Mouse (Mus musculus): Measurements from ENCODE around the gene Evx2. TPM values are rescaled to one million over a fixed set of nuclear protein-coding genes. Genes with fewer than 3 reads are reported as not detected.

The Evx2 gene
- polyA plus RNA-seq, 1 experiment from 2014 or later = 0.17 TPM

DNA sequence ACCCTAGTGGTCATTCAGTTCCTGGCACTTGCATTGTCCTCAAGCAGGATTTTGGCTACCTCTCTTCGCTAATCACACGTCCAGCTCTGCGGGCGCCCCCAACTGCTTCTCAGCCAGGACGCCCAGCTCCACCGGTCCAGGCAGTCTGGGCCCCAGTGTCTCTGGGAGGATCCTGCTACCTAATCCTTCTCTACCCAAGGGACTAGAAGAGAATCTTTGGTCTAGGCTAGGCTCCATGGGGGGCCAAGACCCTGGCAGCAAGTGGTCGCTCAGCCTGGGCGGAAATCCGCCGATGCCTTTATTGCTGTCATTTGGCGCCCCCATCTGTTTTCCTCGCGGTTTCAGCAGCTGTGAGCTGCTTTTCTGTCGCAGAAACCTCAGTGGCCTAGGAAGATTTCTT, 2.3 kb upstream of the Evx2 start:
- WGBS = under 1% methylated on average over 14 of the region's 14 CpGs
- Histone ChIP-seq H3K27ac (replicated peaks) (no peak overlapping the region), H3K4me3 (peak overlapping the region; percentile 29; the same call in 1 of the 2 replicates), H3K27me3 (ENCODE audit: low read depth, poor library complexity, severe bottlenecking) (peaks cover 100% of the 10 kb centered on the region), H3K9me3 (replicated peaks) (no peaks in the 10 kb centered on the region), H3K4me1 (peaks cover 19% of the 10 kb centered on the region), H3K36me3 (no peaks in the 10 kb centered on the region)
- peak; percentile 81 for DNase-seq (ENCODE audit: low spot score)

- peak; percentile 58 for DNase-seq (ENCODE audit: low spot score)
- Histone ChIP-seq H3K36me3 (no peaks in the 10 kb centered on the region), H3K9me3 (replicated peaks) (no peaks in the 10 kb centered on the region), H3K4me3 (no peak overlapping the region), H3K27me3 (ENCODE audit: low read depth, poor library complexity, severe bottlenecking) (peaks cover 100% of the 10 kb centered on the region), H3K27ac (replicated peaks) (no peak overlapping the region), H3K4me1 (peaks cover 25% of the 10 kb centered on the region)
- 3% methylated on average over 30 of the region's 30 CpGs for WGBS
These were observed 1.3 kb upstream of the Evx2 start for GRCm38 (mm10) chr2:74660421-74661375.

- Histone ChIP-seq H3K4me3 (peak overlapping the region; percentile 29), H3K27ac (replicated peaks) (no peak overlapping the region), H3K36me3 (no peaks in the 10 kb centered on the region), H3K9me3 (replicated peaks) (no peaks in the 10 kb centered on the region), H3K27me3 (ENCODE audit: low read depth, poor library complexity, severe bottlenecking) (peaks cover 100% of the 10 kb centered on the region), H3K4me1 (peaks cover 29% of the 10 kb centered on the region)
- under 1% methylated on average over 47 of the region's 47 CpGs for WGBS
- peak; percentile 66 for DNase-seq (ENCODE audit: low spot score)
These were observed 538 bp downstream of the Evx2 start for GRCm38 (mm10) chr2:74658667-74659371.

GRCm38 (mm10) chr2:74658024-74658666, 1.2 kb downstream of the Evx2 start:
- Histone ChIP-seq H3K4me3 (peak overlapping the region; percentile 32; the same call in 1 of the 2 replicates), H3K36me3 (no peaks in the 10 kb centered on the region), H3K9me3 (replicated peaks) (no peaks in the 10 kb centered on the region), H3K27ac (replicated peaks) (no peak overlapping the region), H3K4me1 (peaks cover 29% of the 10 kb centered on the region), H3K27me3 (ENCODE audit: low read depth, poor library complexity, severe bottlenecking) (peaks cover 100% of the 10 kb centered on the region)
- no peak for DNase-seq (ENCODE audit: low spot score)
- 1% methylated on average over 15 of the region's 15 CpGs for WGBS

GRCm38 (mm10) chr2:74657251-74658023, 1.9 kb downstream of the Evx2 start:
- WGBS = 2% methylated on average over 62 of the region's 62 CpGs
- H3K36me3 ChIP-seq = no peaks in the 10 kb centered on the region
- peaks cover 100% of the 10 kb centered on the region for H3K27me3 ChIP-seq (ENCODE audit: low read depth, poor library complexity, severe bottlenecking)
- no peak overlapping the region for H3K27ac ChIP-seq (replicated peaks)
- peak overlapping the region; percentile 32; the same call in 1 of the 2 replicates for H3K4me3 ChIP-seq
- DNase-seq (ENCODE audit: low spot score) = peak; percentile 65
- peaks cover 29% of the 10 kb centered on the region for H3K4me1 ChIP-seq
- H3K9me3 ChIP-seq (replicated peaks) = no peaks in the 10 kb centered on the region

GRCm38 (mm10) chr2:74656632-74657021, 2.7 kb downstream of the Evx2 start:
- no peaks in the 10 kb centered on the region for H3K9me3 ChIP-seq (replicated peaks)
- H3K27me3 ChIP-seq (ENCODE audit: low read depth, poor library complexity, severe bottlenecking) = peaks cover 100% of the 10 kb centered on the region
- no peaks in the 10 kb centered on the region for H3K36me3 ChIP-seq
- peak; percentile 42 for DNase-seq (ENCODE audit: low spot score)
- H3K4me3 ChIP-seq = no peak overlapping the region
- H3K27ac ChIP-seq (replicated peaks) = no peak overlapping the region
- peaks cover 26% of the 10 kb centered on the region for H3K4me1 ChIP-seq
- WGBS = 5% methylated on average over 4 of the region's 4 CpGs

- DNase-seq (ENCODE audit: low spot score) = peak; percentile 66
- peaks cover 100% of the 10 kb centered on the region for H3K27me3 ChIP-seq (ENCODE audit: low read depth, poor library complexity, severe bottlenecking)
- H3K9me3 ChIP-seq (replicated peaks) = no peaks in the 10 kb centered on the region
- H3K4me3 ChIP-seq = peak overlapping the region; percentile 44
- 2% methylated on average over 68 of the region's 69 CpGs for WGBS
- no peaks in the 10 kb centered on the region for H3K36me3 ChIP-seq
- no peak overlapping the region for H3K27ac ChIP-seq (replicated peaks)
- H3K4me1 ChIP-seq = peaks cover 23% of the 10 kb centered on the region
These were observed 3.3 kb downstream of the Evx2 start for GRCm38 (mm10) chr2:74655821-74656631.

DNA sequence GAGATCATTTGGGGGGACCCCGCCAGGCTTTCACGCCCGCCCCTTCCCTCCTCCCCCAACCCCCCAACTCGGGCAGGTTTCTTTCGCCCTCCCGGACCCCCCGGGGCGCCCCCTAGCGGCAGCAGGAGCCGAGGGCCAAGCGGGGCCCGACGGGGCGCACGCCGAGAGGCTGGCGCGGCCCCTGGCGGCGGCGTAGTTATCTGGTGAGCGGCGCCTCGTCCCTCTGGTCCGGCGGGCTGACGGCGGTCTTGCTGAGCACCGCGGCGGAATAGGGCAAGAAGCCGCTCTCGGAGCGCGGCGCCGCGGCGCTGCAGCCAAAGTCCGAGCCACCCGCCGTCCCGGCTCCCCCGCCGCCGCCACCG, 4.0 kb downstream of the Evx2 start:
- Histone ChIP-seq H3K27me3 (ENCODE audit: low read depth, poor library complexity, severe bottlenecking) (peaks cover 100% of the 10 kb centered on the region), H3K4me1 (peaks cover 20% of the 10 kb centered on the region), H3K4me3 (peak overlapping the region; percentile 44), H3K36me3 (no peaks in the 10 kb centered on the region), H3K9me3 (replicated peaks) (no peaks in the 10 kb centered on the region), H3K27ac (replicated peaks) (no peak overlapping the region)
- 0% methylated on average over 20 of the region's 47 CpGs for WGBS
- peak; percentile 60 for DNase-seq (ENCODE audit: low spot score)

DNA sequence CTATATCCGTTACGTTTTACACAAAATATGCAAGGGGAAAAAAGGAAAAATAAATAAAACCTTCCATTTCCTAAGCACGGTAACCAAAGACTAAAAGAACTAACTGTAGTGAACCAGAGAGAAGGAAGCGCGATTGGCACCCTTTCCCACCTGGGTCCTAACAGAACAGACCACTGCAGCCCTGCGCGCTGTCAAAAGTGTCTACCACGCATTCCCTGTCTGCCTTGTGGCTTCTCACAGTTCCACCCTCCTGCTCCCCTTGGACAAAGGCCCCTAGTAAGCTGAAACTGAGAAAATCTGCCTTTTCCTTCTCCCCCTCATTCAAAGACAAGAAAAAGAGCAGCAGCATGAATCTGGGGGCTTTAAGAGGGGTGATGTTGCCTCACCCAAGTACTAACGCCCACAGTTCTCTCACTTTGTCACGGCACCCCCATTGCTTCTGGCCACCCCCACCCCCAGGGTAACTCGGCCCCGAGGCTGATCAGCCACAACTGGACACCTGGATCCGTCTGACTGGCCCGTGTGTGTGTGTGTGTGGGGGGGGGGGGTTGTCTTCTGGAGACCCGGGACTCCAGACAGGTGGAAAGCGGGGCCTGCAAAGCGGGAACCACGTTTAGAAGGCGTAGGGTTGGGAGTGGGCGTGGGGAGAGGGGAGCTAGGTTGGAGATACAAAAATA, 4.5 kb downstream of the Evx2 start:
- Histone ChIP-seq H3K27me3 (ENCODE audit: low read depth, poor library complexity, severe bottlenecking) (peaks cover 100% of the 10 kb centered on the region), H3K4me1 (peaks cover 20% of the 10 kb centered on the region), H3K9me3 (replicated peaks) (no peaks in the 10 kb centered on the region), H3K4me3 (peak overlapping the region; percentile 44; the same call in 1 of the 2 replicates), H3K27ac (replicated peaks) (no peak overlapping the region), H3K36me3 (no peaks in the 10 kb centered on the region)
- WGBS = 6% methylated on average over 20 of the region's 20 CpGs
- DNase-seq (ENCODE audit: low spot score) = no peak

- peaks cover 18% of the 10 kb centered on the region for H3K4me1 ChIP-seq
- no peak overlapping the region for H3K27ac ChIP-seq (replicated peaks)
- H3K27me3 ChIP-seq (ENCODE audit: low read depth, poor library complexity, severe bottlenecking) = peaks cover 100% of the 10 kb centered on the region
- WGBS = 12% methylated on average over 17 of the region's 17 CpGs
- H3K9me3 ChIP-seq (replicated peaks) = no peaks in the 10 kb centered on the region
- H3K4me3 ChIP-seq = no peak overlapping the region
- DNase-seq (ENCODE audit: low spot score) = no peak
- no peaks in the 10 kb centered on the region for H3K36me3 ChIP-seq
These were observed 5.4 kb downstream of the Evx2 start for GRCm38 (mm10) chr2:74653781-74654535.

Measured in midbrain, embryonic 10.5 days (tissue).